Mouse (Mus musculus): ENCODE measurements at regions not wholly inside any gene's neighbourhood (a gene's known extent, or its start where the extent isn't known, plus 50 kb on each side); places are given as distances from the start of the nearest gene placed in this dataset.

GRCm38 (mm10) chr2:131674872-131675271 lies 112.8 kb upstream of the Adra1d start:
- DNase-seq (ENCODE audit: low read depth) = no peak

- no peak for DNase-seq (ENCODE audit: low read depth)
These were observed 111.3 kb upstream of the Adra1d start for GRCm38 (mm10) chr2:131673351-131673750.

- DNase-seq (ENCODE audit: low read depth) = no peak
These were observed 110.6 kb upstream of the Adra1d start for GRCm38 (mm10) chr2:131672646-131673045.

- DNase-seq (ENCODE audit: low read depth) = no peak
These were observed 110.1 kb upstream of the Adra1d start for GRCm38 (mm10) chr2:131672223-131672622.

GRCm38 (mm10) chr2:131670876-131671275 lies 108.8 kb upstream of the Adra1d start:
- DNase-seq (ENCODE audit: low read depth) = no peak

GRCm38 (mm10) chr2:131667874-131668273 lies 105.8 kb upstream of the Adra1d start:
- DNase-seq (ENCODE audit: low read depth) = no peak

- no peak for DNase-seq (ENCODE audit: low read depth)
These were observed 104.8 kb upstream of the Adra1d start for GRCm38 (mm10) chr2:131666841-131667364.

GRCm38 (mm10) chr2:131664575-131664974 lies 102.5 kb upstream of the Adra1d start:
- DNase-seq (ENCODE audit: low read depth) = no peak

- DNase-seq (ENCODE audit: low read depth) = no peak
These were observed 101.2 kb upstream of the Adra1d start for GRCm38 (mm10) chr2:131663199-131663809.

GRCm38 (mm10) chr2:131652197-131652596 lies 90.1 kb upstream of the Adra1d start:
- DNase-seq (ENCODE audit: low read depth) = no peak

- DNase-seq (ENCODE audit: low read depth) = no peak
These were observed 88.6 kb upstream of the Adra1d start for GRCm38 (mm10) chr2:131650611-131651153.

- DNase-seq (ENCODE audit: low read depth) = no peak
These were observed 82.2 kb upstream of the Adra1d start for GRCm38 (mm10) chr2:131644166-131644858.

GRCm38 (mm10) chr2:131642456-131642855 lies 80.4 kb upstream of the Adra1d start:
- no peak for DNase-seq (ENCODE audit: low read depth)

GRCm38 (mm10) chr2:131638996-131639605 lies 77.0 kb upstream of the Adra1d start:
- no peak for DNase-seq (ENCODE audit: low read depth)

GRCm38 (mm10) chr2:131635791-131636190 lies 73.7 kb upstream of the Adra1d start:
- no peak for DNase-seq (ENCODE audit: low read depth)

- DNase-seq (ENCODE audit: low read depth) = no peak
These were observed 55.8 kb upstream of the Adra1d start for GRCm38 (mm10) chr2:131617916-131618315.

GRCm38 (mm10) chr2:131612486-131612885 lies 50.4 kb upstream of the Adra1d start:
- no peak for DNase-seq (ENCODE audit: low read depth)

Measured in gonadal fat pad, adult 2 months (tissue).